Mouse (Mus musculus) thymus, adult 2 months (tissue): Measurements from ENCODE around the gene Nlrc4. TPM values are rescaled to one million over a fixed set of nuclear protein-coding genes. Genes with fewer than 3 reads are reported as not detected.

Experiments used
- DNase-seq: peaks from one replicate; pipeline ENCODE4 v3.0.0; 2021
- H3K27ac ChIP-seq: fragments of 200-500 bp; 2 replicates; pipeline ENCODE4 v1.5.1; 2012; ENCODE audit warnings: low read length, control low read depth; ENCODE audit not compliant: control insufficient read depth, insufficient read depth
- H3K27me3 ChIP-seq: fragments of 200-500 bp; 2 replicates; pipeline ENCODE4 v1.6.1; 2012; ENCODE audit warnings: mild to moderate bottlenecking, low read length, moderate library complexity, mixed read lengths; ENCODE audit not compliant: control insufficient read depth, insufficient read depth
- H3K36me3 ChIP-seq: fragments of 200-500 bp; 2 replicates; pipeline ENCODE4 v1.6.1; 2012; ENCODE audit warnings: mild to moderate bottlenecking, low read length, moderate library complexity; ENCODE audit not compliant: control insufficient read depth, insufficient read depth
- H3K4me1 ChIP-seq: fragments of 200-500 bp; replicated peaks from 2 replicates; pipeline ENCODE4 v1.6.1; 2012; ENCODE audit warnings: low read length; ENCODE audit not compliant: control insufficient read depth, insufficient read depth
- H3K4me3 ChIP-seq: fragments of 200-500 bp; 2 replicates; pipeline ENCODE4 v1.5.1; 2012; ENCODE audit warnings: mild to moderate bottlenecking, low read length, control low read depth, moderate library complexity; ENCODE audit not compliant: control insufficient read depth, insufficient read depth
- CTCF ChIP-seq: fragments of 200-500 bp; IDR thresholded peaks from 2 replicates; pipeline ENCODE4 v1.5.1; 2012; ENCODE audit warnings: mild to moderate bottlenecking, control low read depth, low read length, moderate library complexity, borderline replicate concordance; ENCODE audit not compliant: control insufficient read depth, poor library complexity, insufficient read depth; ENCODE audit errors: extremely low read depth
- POLR2A ChIP-seq: fragments of 200-500 bp; IDR thresholded peaks from 2 replicates; pipeline ENCODE4 v1.6.1; 2012; ENCODE audit warnings: mild to moderate bottlenecking, low read length, control low read depth, moderate library complexity; ENCODE audit not compliant: control insufficient read depth, poor library complexity, insufficient read depth; ENCODE audit errors: extremely low read depth
- WGBS: fragments of 180-500 bp; shearing (Covaris S2); methylation state at CpG from one replicate; pipeline ENCODE4 v1.1.7; 2018; 5-methylcytosine and 5-hydroxymethylcytosine counted together
- polyA plus RNA-seq: library from polyadenylated mRNA; depleted of rRNA; stranded (reverse); fragments of >200 nt; gene quantifications from 2 replicates; pipeline ENCODE4 v1.2.3, GENCODE M21; 2012; rRNA removed

Nlrc4 gene
- polyA plus RNA-seq, 1 experiment: 0.35 TPM

GRCm38 (mm10) chr17:74376916-74377315 lies 82.0 kb downstream of the Nlrc4 start:
- Histone ChIP-seq H3K36me3 (peaks cover 72% of the 10 kb centered on the region), H3K4me3 (no peak overlapping the region), H3K27me3 (no peaks in the 10 kb centered on the region), H3K27ac (no peak overlapping the region), H3K4me1 (no peaks in the 10 kb centered on the region)
- 96% methylated on average over 1 of the region's 1 CpGs for WGBS
- DNase-seq: no peak
- no peak for TF ChIP-seq CTCF
- TF ChIP-seq POLR2A: no peak

Other genes starting within 250 kb of the Nlrc4 start
- gene Memo1, start 163.6 kb downstream of the Nlrc4 start, polyA plus RNA-seq: 64.5 and 74.9 TPM in 2 replicates
- 41.8 and 42.8 TPM in 2 replicates for gene Dpy30, start 135.2 kb downstream of the Nlrc4 start, polyA plus RNA-seq
- 10.7 and 14.7 TPM in 2 replicates for gene Spast, start 120.2 kb downstream of the Nlrc4 start, polyA plus RNA-seq
- 23.7 and 26.4 TPM in 2 replicates for gene Slc30a6, start 63.5 kb downstream of the Nlrc4 start, polyA plus RNA-seq
- gene Yipf4, start 30.4 kb upstream of the Nlrc4 start, polyA plus RNA-seq: 95.8 and 168 TPM in 2 replicates
- 216 and 221 TPM in 2 replicates for gene Birc6, start 69.2 kb upstream of the Nlrc4 start, polyA plus RNA-seq